Mouse (Mus musculus): Measurements from ENCODE around the gene Pacs1. TPM values are rescaled to one million over a fixed set of nuclear protein-coding genes. Genes with fewer than 3 reads are reported as not detected.
A peak's percentile ranks its signal among the peaks of the same experiment; 100 is the strongest.

Gene Pacs1
- polyA plus RNA-seq, 1 experiment from 2014 or later: 20.2 TPM

DNA sequence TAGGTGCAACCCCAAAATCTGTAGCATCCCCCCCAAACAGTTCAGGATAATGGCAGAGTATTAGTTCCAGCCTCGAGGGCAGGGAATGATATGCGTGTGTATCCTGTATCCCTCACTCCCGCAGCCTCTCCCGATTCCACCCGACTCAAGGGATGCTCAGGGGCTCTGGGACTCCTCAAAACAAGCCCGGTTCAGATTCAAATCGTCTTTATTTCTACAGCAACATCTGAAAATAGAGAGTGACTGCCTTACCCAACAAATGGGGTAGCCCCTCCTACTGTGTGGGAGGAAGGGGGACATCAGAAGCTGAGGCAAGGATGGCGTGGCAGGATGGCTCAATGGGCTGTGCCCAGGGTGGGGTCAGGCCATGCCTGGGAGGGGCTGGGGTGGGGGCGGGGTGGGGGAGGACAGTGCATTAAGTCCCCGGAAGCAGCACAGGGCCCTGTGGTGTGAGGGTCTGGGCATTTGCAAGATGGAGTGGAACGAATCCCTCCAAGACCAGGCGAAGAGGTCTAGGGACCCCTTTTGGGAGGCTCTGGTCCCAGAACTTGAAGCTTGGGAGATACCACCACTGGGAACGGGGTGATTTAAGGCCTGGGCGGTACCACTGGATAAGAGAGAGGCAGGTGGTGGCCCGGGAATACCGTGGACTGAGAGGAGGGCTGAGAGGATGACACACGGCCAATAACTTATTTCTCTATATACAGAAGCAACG lies 165.2 kb downstream of the Pacs1 start:
- peaks cover 73% of the 10 kb centered on the region for H3K36me3 ChIP-seq (ENCODE audit: poor library complexity, severe bottlenecking)
- whole genome bisulfite sequencing: 78% methylated on average over 18 of the region's 18 CpGs
- no peaks in the 10 kb centered on the region for H3K9me3 ChIP-seq (replicated peaks)
- peak; percentile 5; the same call in 1 of the 2 replicates for ATAC-seq
- peak overlapping the region; percentile 12; the same call in 1 of the 2 replicates for H3K9ac ChIP-seq
- peak overlapping the region; percentile 87; the same call in 1 of the 2 replicates for H3K4me2 ChIP-seq
- H3K4me1 ChIP-seq: peaks cover 21% of the 10 kb centered on the region
- H3K27ac ChIP-seq: no peak overlapping the region
- H3K27me3 ChIP-seq: no peaks in the 10 kb centered on the region
- H3K4me3 ChIP-seq: no peak overlapping the region

DNA sequence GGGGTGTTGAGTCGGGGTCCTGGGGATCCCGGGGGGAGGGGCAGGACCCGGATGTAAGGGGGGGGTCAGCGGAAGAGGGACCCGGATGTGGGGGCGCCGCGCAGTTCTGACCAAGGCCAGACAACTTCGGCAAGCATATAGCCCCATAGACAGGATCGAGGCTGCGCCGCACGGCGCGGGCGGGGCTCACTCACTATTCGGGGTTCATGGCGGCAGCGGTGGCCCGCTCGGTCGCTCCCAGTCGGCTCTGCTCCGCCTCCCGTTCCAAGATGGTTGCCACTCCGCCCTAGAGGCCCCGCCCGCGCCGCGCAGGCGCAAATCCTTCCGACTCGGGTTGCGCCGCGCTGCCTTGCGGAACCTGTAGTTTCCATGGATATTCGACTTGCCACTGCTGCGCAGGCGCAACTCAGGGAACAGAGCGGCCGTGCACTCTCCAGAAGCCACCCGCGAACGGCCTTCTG lies 166.2 kb downstream of the Pacs1 start, which contains the start of gene Rab1b:
Gene Rab1b (minus strand): TSS at position 342 of the 461 bp plus-strand sequence.
- ATAC-seq: peak; percentile 97
- Histone ChIP-seq H3K4me1 (peaks cover 21% of the 10 kb centered on the region), H3K9ac (peak within 1 kb of the TSS; percentile 93), H3K27me3 (no peaks in the 10 kb centered on the region), H3K9me3 (replicated peaks) (no peaks in the 10 kb centered on the region), H3K36me3 (ENCODE audit: poor library complexity, severe bottlenecking) (peaks cover 73% of the 10 kb centered on the region), H3K27ac (peak within 1 kb of the TSS; percentile 91), H3K4me3 (peak within 1 kb of the TSS; percentile 77), H3K4me2 (peak within 1 kb of the TSS; percentile 87)
- WGBS: 0% methylated on average over 31 of the region's 46 CpGs

DNA sequence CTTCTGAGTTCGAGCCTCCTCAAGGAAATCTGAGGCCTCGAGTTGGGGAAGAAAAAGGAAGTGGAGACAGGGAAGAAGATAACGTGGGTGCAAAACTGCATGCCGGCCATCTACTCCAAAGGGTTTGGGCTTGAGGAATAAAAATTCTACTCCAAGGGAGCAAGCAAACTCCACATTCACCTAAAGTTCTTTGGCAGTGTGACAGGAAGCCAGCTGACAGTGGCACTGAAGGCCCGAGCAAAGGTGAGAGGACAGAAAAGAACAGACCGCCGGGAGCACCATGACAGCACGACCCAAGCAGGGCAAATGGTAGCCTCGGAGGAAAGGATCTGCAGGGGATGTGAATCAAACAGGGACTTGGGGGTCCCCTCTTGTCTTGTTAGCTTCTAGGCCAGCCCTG lies 166.8 kb downstream of the Pacs1 start:
- 21% methylated on average over 9 of the region's 9 CpGs for WGBS
- H3K36me3 ChIP-seq (ENCODE audit: poor library complexity, severe bottlenecking): peaks cover 73% of the 10 kb centered on the region
- no peak for ATAC-seq

DNA sequence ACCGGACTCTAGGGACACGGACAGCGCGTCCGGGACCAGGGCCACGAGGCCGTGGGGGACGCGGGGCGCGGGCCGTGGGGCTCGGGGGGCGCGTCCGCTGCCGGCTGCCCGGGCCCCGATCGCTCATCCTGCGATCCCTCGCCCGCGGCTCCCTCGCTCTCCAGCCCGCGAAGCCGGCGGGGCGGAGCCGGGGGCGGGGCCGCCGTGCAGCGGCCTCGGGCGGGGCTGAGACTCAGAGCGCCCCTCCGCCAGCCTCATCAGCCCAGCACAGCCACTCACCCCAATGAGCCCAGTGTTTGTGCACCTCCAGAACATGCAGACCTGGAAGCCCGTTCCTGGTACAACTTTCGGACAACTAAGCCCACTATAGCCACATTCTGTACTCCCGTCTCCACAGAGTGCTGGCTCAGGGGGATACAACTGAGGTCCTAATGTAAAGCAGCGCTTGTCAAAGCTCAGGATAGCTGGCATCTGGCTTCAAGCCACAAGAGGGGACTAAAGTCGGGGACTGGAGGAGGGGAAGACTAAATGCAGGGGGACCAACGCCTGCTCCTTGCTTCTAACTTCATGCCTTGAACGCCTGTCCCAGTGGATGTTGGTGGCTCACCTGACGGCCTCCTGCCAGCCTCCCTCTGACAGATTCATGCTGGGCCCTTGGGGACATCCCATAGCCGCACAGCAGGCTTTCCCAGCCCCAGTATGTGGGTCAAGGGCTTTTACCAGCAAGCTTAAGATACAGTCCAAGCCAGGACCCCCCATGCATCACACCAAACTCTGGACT lies 174.4 kb downstream of the Pacs1 start, which contains the start of gene Cnih2:
Gene Cnih2 (minus strand): TSS at position 159 of the 781 bp plus-strand sequence.
- Histone ChIP-seq H3K9ac (peak within 1 kb of the TSS; percentile 83), H3K36me3 (ENCODE audit: poor library complexity, severe bottlenecking) (peaks cover 49% of the 10 kb centered on the region), H3K4me1 (peaks cover 58% of the 10 kb centered on the region), H3K4me2 (peak within 1 kb of the TSS; percentile 71), H3K27me3 (no peaks in the 10 kb centered on the region), H3K4me3 (peak within 1 kb of the TSS; percentile 61), H3K9me3 (replicated peaks) (no peaks in the 10 kb centered on the region), H3K27ac (peak within 1 kb of the TSS; percentile 86)
- 4% methylated on average over 44 of the region's 48 CpGs for WGBS
- ATAC-seq: peak; percentile 68

More for the DNA sequence above, 166.8 kb downstream of the Pacs1 start:
- H3K27ac ChIP-seq: peak overlapping the region; percentile 91
- no peaks in the 10 kb centered on the region for H3K27me3 ChIP-seq
- H3K4me2 ChIP-seq: peak overlapping the region; percentile 87
- peak overlapping the region; percentile 77 for H3K4me3 ChIP-seq
- H3K9me3 ChIP-seq (replicated peaks): no peaks in the 10 kb centered on the region
- peak overlapping the region; percentile 93 for H3K9ac ChIP-seq
- peaks cover 21% of the 10 kb centered on the region for H3K4me1 ChIP-seq

DNA sequence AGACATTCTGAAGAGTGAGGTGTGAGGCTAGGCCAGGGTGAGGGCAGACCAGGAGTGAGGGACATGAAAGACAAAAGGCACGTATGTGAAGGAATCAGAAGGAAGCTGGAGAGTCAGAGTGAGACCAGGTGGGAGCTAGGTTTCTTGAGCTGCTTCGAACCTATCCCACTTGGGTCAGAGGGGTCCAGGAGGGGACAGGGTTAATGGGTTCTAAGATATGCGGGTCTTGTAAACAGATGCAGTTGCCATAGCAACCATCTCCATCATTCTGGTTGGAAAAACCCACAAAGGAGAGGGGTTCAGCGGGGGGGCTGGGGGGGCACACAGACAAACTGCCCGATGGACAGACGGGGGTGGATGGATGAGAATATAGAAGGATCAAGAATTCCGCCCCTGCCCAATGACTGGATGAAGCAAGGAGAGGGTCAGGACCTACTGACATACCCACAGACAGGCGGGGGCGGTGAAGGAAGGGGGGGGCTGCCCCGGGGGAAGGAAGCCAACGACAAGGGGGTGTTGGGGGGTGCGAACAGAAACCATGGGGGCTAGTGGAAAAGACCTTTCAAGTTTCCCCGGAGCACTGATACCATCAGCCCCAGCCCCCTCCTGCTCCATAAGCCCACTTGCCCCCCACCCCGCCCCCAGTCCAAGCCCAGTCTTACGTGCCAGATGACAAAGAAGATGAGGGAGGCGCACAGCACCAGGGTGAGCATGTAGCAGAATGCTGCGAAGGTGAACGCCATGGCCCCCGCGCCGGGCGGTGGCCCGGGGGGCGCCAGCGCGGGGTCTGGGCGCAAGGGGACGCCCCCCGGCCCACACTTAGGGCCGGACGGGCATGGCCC lies 175.2 kb downstream of the Pacs1 start:
- Histone ChIP-seq H3K36me3 (ENCODE audit: poor library complexity, severe bottlenecking) (peaks cover 49% of the 10 kb centered on the region), H3K27me3 (no peaks in the 10 kb centered on the region), H3K27ac (peak overlapping the region; percentile 86), H3K4me2 (peak overlapping the region; percentile 71), H3K9me3 (replicated peaks) (no peaks in the 10 kb centered on the region), H3K4me1 (peaks cover 65% of the 10 kb centered on the region), H3K9ac (peak overlapping the region; percentile 83), H3K4me3 (peak overlapping the region; percentile 61)
- peak; percentile 20 for ATAC-seq
- 4% methylated on average over 30 of the region's 31 CpGs for WGBS

DNA sequence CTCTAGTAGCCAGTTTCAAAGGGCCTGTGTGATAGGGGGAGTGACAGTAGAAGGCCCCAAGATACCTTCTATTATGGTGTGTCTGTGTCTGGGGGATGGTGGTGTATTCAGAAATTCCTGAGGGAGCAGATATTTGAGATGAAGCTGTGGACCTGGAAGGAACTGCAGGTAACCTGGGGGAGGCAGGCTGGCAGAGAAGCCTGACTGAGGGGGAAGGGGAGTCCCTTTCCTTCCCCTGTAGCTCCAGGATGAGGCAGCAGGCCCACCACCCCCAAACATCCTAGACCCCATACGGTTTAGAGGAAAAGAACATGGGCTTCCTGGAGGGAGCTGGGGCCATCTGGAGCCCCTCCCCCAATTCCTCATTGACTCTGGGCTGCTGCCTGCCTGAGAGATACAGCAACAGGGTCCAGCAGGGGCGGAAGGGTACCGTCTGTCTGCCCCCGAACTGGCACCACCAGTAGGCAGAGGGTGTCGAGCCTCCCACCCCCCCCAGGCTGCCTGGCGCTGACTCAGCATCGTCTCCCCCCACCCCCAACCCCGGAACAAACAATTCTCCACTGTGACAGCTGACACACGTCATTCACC lies 176.9 kb downstream of the Pacs1 start:
- Histone ChIP-seq H3K27me3 (no peaks in the 10 kb centered on the region), H3K9me3 (replicated peaks) (no peaks in the 10 kb centered on the region), H3K4me2 (peak overlapping the region; percentile 71), H3K4me1 (peaks cover 65% of the 10 kb centered on the region), H3K4me3 (peak overlapping the region; percentile 61), H3K9ac (peak overlapping the region; percentile 83), H3K27ac (peak overlapping the region; percentile 88), H3K36me3 (ENCODE audit: poor library complexity, severe bottlenecking) (peaks cover 49% of the 10 kb centered on the region)
- no peak for ATAC-seq
- WGBS: 19% methylated on average over 9 of the region's 9 CpGs

DNA sequence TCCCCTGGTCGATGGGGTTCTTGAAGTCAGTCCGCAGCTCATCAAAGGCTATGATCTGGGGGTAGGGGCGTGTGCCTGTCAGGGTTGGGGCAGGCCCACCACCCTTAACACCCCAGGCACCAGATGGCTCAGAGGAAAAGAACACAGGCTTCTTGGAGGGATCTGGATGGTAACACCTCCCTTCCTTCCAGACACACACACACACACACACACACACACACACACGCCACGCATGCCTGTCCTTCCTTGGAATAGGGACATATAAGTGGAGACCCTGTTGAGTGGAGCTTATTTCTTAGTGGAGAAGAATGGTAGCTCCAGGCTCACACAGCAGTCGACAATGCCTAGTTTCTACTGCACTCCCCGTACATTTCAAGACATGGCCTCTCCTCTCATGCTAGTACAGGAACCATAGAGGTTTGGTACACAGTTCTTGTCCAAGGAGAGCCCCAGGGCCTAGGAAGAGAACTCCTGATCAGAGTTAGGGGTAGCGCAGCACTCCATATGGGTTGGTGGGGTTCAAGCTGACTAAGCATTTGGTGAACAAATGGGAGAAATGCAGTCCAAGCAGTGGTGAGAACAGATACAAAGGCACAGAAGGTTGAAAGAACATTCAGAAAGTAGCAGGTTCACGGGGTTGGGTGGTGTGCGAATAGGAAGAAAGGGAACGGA lies 178.0 kb downstream of the Pacs1 start:
- peak; percentile 16 for ATAC-seq
- no peaks in the 10 kb centered on the region for H3K9me3 ChIP-seq (replicated peaks)
- 31% methylated on average over 11 of the region's 11 CpGs for WGBS
- peak overlapping the region; percentile 71 for H3K4me2 ChIP-seq
- H3K36me3 ChIP-seq (ENCODE audit: poor library complexity, severe bottlenecking): peaks cover 46% of the 10 kb centered on the region
- no peaks in the 10 kb centered on the region for H3K27me3 ChIP-seq
- peaks cover 65% of the 10 kb centered on the region for H3K4me1 ChIP-seq
- H3K4me3 ChIP-seq: peak overlapping the region; percentile 61
- peak overlapping the region; percentile 61 for H3K9ac ChIP-seq
- peak overlapping the region; percentile 88 for H3K27ac ChIP-seq

DNA sequence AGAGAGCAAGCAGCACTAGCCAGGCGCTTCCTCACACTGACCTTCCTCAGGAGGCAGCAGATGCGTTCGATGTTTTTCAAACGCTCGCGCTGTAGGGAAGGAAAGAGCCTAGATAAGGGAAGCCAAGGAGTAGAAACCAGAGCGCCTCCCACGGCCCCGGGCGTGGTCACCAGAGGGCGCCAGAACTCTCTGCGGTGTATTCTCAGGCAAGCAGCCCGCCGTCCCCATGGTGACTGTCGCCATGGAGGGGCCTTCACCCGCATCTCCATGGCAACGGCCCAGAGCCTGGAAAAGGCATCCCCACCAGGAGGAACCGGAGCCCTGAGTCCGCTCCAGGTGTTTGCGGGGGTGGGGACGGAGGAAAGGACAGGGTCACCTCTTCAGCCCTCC lies 178.7 kb downstream of the Pacs1 start:
- Histone ChIP-seq H3K4me1 (peaks cover 64% of the 10 kb centered on the region), H3K27ac (peak overlapping the region; percentile 88), H3K9me3 (replicated peaks) (no peaks in the 10 kb centered on the region), H3K4me3 (peak overlapping the region; percentile 61), H3K27me3 (no peaks in the 10 kb centered on the region), H3K9ac (peak overlapping the region; percentile 61), H3K36me3 (ENCODE audit: poor library complexity, severe bottlenecking) (peaks cover 40% of the 10 kb centered on the region), H3K4me2 (peak overlapping the region; percentile 71)
- WGBS: under 1% methylated on average over 21 of the region's 21 CpGs
- ATAC-seq: peak; percentile 76

DNA sequence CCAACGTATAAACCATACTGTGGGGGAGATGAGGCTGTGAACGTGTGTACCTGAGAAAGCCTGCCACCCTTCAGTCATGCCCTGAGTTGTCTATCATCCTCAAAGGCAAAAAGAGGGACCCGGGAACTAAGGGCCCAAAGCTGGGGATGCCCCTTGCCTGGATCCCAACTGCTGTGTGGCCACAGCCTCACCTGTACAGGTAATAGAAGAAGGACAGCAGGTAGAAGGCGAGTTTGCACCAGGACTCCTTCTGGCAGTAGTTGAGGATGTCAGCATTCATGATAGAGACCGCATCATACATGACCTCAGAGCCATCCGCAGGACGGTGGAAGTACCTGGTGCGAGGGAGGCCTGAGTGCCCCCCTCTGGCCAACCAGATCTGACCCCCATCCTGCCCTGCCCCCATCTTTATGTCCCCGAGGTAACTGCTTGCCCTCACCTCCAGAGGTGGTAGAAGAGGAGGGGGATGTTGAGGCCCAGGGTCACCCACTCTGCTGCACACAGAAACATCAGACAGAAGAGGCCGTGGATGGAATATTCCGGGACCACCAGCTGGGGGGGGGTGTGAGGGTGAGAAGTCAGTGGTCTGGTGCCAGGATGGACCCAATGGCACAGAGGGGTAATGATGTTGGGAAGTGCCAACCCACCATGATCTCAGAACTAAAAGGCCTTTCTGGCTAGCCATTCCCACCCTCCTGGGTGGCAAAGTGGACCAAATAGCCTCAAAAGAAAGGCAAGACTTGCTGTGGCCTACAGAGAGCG lies 179.3 kb downstream of the Pacs1 start:
- Histone ChIP-seq H3K9ac (peak overlapping the region; percentile 56), H3K36me3 (ENCODE audit: poor library complexity, severe bottlenecking) (peaks cover 37% of the 10 kb centered on the region), H3K9me3 (replicated peaks) (no peaks in the 10 kb centered on the region), H3K27ac (peak overlapping the region; percentile 88), H3K4me1 (peaks cover 64% of the 10 kb centered on the region), H3K27me3 (no peaks in the 10 kb centered on the region), H3K4me3 (peak overlapping the region; percentile 61; the same call in 1 of the 2 replicates), H3K4me2 (peak overlapping the region; percentile 71)
- WGBS: 73% methylated on average over 12 of the region's 12 CpGs
- no peak; the same call in 1 of the 2 replicates for ATAC-seq

DNA sequence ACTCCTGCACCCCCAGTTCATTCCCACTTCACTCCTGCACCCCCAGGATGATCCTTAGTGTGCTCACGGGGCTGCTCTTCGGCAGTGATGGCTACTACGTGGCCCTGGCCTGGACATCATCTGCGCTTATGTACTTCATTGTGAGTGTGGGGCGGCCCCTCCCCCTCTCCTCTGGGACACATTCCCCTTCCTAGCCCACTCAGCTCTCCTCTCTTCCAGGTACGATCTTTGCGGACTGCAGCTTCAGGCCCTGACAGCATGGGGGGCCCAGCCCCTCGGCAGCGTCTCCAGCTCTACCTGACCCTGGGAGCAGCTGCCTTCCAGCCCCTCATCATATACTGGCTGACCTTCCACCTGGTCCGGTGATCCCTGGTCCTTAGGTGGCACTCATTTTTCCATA lies 180.8 kb downstream of the Pacs1 start:
- peaks cover 37% of the 10 kb centered on the region for H3K36me3 ChIP-seq (ENCODE audit: poor library complexity, severe bottlenecking)
- H3K9ac ChIP-seq: no peak overlapping the region
- H3K4me2 ChIP-seq: no peak overlapping the region
- H3K4me1 ChIP-seq: peaks cover 58% of the 10 kb centered on the region
- H3K9me3 ChIP-seq (replicated peaks): no peaks in the 10 kb centered on the region
- H3K4me3 ChIP-seq: no peak overlapping the region
- WGBS: 90% methylated on average over 10 of the region's 10 CpGs
- ATAC-seq: no peak
- no peak overlapping the region for H3K27ac ChIP-seq
- no peaks in the 10 kb centered on the region for H3K27me3 ChIP-seq
